In genomic region chr15:31419037-31419436, GRCm38 (mm10) we compare ENCODE assay signal across 9 mouse cellular contexts. TPM values are rescaled to one million over a fixed set of nuclear protein-coding genes. Genes with fewer than 3 reads are reported as not detected.
DNase-seq lines count a peak whose midpoint lies in the region; ATAC-seq and TF ChIP-seq lines count a peak whose summit lies in the region.
"Had no signal": no experiment of that assay in that cellular context is flagged by ENCODE, and none has a peak within 500 bp of the region (broad histone marks: within the 10 kb centered on the region; RNA-seq: fewer than 3 reads in every experiment).

No protein-coding gene starts in this region.

- TF ChIP-seq CTCF in heart, adult 2 months (IDR thresholded peaks at IDR 0.05): peak; percentile 81
- TF ChIP-seq CTCF in E14TG2a.4 (conservative IDR thresholded peaks at IDR 0.05; ENCODE audit: low read length): peak; percentile 77

- TF ChIP-seq EP300 in heart, adult 2 months (IDR thresholded peaks at IDR 0.05; ENCODE audit: insufficient read depth, low read depth, low read length): peak; percentile 80

- no peak for TF ChIP-seq POLR2A in heart, adult 2 months (IDR thresholded peaks at IDR 0.05; ENCODE audit: insufficient read depth, low read depth, low read length)

- peak overlapping the region; percentile 76 for H3K27ac ChIP-seq in heart, adult 2 months
- no peak overlapping the region for H3K27ac ChIP-seq in limb, embryonic 10.5 days
- 0 out of 2 replicates have a peak overlapping the region, but pooled peaks have one; percentile 3 for H3K27ac ChIP-seq in midbrain, embryonic 12.5 days (replicated peaks)
- H3K27ac ChIP-seq: limb, embryonic 15.5 days had no signal

- H3K9me3 ChIP-seq in E14TG2a.4 (ENCODE audit: low read length): no peaks in the 10 kb centered on the region
- no peaks in the 10 kb centered on the region for H3K9me3 ChIP-seq in limb, embryonic 10.5 days (replicated peaks)
- no peaks in the 10 kb centered on the region for H3K9me3 ChIP-seq in midbrain, embryonic 12.5 days
- H3K9me3 ChIP-seq: limb, embryonic 15.5 days had no signal

- no peaks in the 10 kb centered on the region for H3K36me3 ChIP-seq in heart, adult 2 months (ENCODE audit: control insufficient read depth, insufficient read depth, low read length)
- no peaks in the 10 kb centered on the region for H3K36me3 ChIP-seq in E14TG2a.4 (ENCODE audit: insufficient read depth, low read length)
- no peaks in the 10 kb centered on the region for H3K36me3 ChIP-seq in limb, embryonic 10.5 days
- no peaks in the 10 kb centered on the region for H3K36me3 ChIP-seq in midbrain, embryonic 12.5 days
- H3K36me3 ChIP-seq: limb, embryonic 15.5 days had no signal

- no peak overlapping the region for H3K4me2 ChIP-seq in midbrain, embryonic 12.5 days (replicated peaks)

- DNase-seq in heart, adult 2 months: peak; percentile 54 to 69
- DNase-seq in heart, adult 11 months: no peak
- DNase-seq in cerebellum, adult 9-11 months: peak; percentile 37
- peak; percentile 54 for DNase-seq in limb, embryonic 10.5 days (ENCODE audit: low spot score)
- DNase-seq in thymus, postnatal 25 days: peak; percentile 40
- no peak for DNase-seq in layer of hippocampus, adult 8-10 months (ENCODE audit: low spot score in 2 of 2)

- H3K79me2 ChIP-seq in heart, adult 2 months (replicated peaks; ENCODE audit: control insufficient read depth, insufficient read depth, low read length): no peaks in the 10 kb centered on the region

- H3K4me3 ChIP-seq in heart, adult 2 months: no peak overlapping the region
- peak overlapping the region; percentile 61 for H3K4me3 ChIP-seq in E14TG2a.4 (replicated peaks; ENCODE audit: low read length)
- H3K4me3 ChIP-seq in limb, embryonic 10.5 days: no peak overlapping the region; the same call in 1 of the 2 replicates
- no peak overlapping the region for H3K4me3 ChIP-seq in midbrain, embryonic 12.5 days

- no peaks in the 10 kb centered on the region for H3K27me3 ChIP-seq in heart, adult 2 months (ENCODE audit: control insufficient read depth, insufficient read depth, low read length)
- no peaks in the 10 kb centered on the region; the same call in 1 of the 2 replicates for H3K27me3 ChIP-seq in E14TG2a.4 (ENCODE audit: insufficient read depth, low read length)
- 0 out of 2 replicates have a peak, but pooled peaks cover 4% of the 10 kb centered on the region for H3K27me3 ChIP-seq in limb, embryonic 10.5 days (ENCODE audit: low read depth, poor library complexity, severe bottlenecking)
- no peaks in the 10 kb centered on the region for H3K27me3 ChIP-seq in midbrain, embryonic 12.5 days
- H3K27me3 ChIP-seq: limb, embryonic 15.5 days had no signal

- peaks cover 6% of the 10 kb centered on the region for H3K4me1 ChIP-seq in heart, adult 2 months (ENCODE audit: control insufficient read depth, insufficient read depth, low read length)
- peaks cover 46% of the 10 kb centered on the region for H3K4me1 ChIP-seq in E14TG2a.4 (replicated peaks; ENCODE audit: low read depth, low read length)
- H3K4me1 ChIP-seq in limb, embryonic 10.5 days: peaks cover 9% of the 10 kb centered on the region
- no peaks in the 10 kb centered on the region for H3K4me1 ChIP-seq in midbrain, embryonic 12.5 days

- intact Hi-C loops in heart, adult 2 months (cut with DNase I): loop anchor here (1.0 to 2.0 kb wide), 2 partner anchors 52 to 104 kb away; partner anchors contain the start of gene Ankrd33b

- ATAC-seq in midbrain, embryonic 12.5 days (ENCODE audit: low FRiP score, low read depth): no peak

- no peak overlapping the region for H3K9ac ChIP-seq in heart, adult 2 months (ENCODE audit: low read depth, low read length)
- no peak overlapping the region for H3K9ac ChIP-seq in midbrain, embryonic 12.5 days (replicated peaks)
- H3K9ac ChIP-seq: limb, embryonic 15.5 days had no signal

- 49% methylated on average over 9 of the region's 9 CpGs for WGBS in heart, adult 2 months
- WGBS in limb, embryonic 10.5 days: 34% methylated on average over 9 of the region's 9 CpGs
- WGBS in midbrain, embryonic 12.5 days: 41% methylated on average over 9 of the region's 9 CpGs

RNA-seq across cellular contexts. Expression of gene Ropn1l, which starts 34.5 kb away (rescaled TPM):
- total RNA-seq in heart, adult 2 months (2021): not detected
- 0.67 and 0.86 TPM in 2 replicates for polyA plus RNA-seq in heart, adult 2 months (2012; rRNA removed)
- polyA plus RNA-seq in limb, embryonic 10.5 days (2016; fragmentation: Nextera tagmentation; extraction: Ambion mirVana): 2.7 and 4.7 TPM in 2 replicates
- polyA plus RNA-seq in midbrain, embryonic 12.5 days (2016; fragmentation: Nextera tagmentation; extraction: Ambion mirVana): 1.9 and 2.0 TPM in 2 replicates
- 1 to 10 TPM in 2 of 4 experiments, under 1 TPM in 1, not detected in 1; 0.45 to 1.2 (median 1.2) TPM for total RNA-seq in layer of hippocampus, adult 8-10 months (2022)

RNA-seq across cellular contexts. Expression of gene Ankrd33b, which starts 51.5 kb away (rescaled TPM):
- total RNA-seq in heart, adult 2 months (2021): 10 to 100 TPM; 28.6 to 32.8 TPM
- polyA plus RNA-seq in heart, adult 2 months (2012; rRNA removed): 7.8 and 16.5 TPM in 2 replicates
- polyA plus RNA-seq in limb, embryonic 10.5 days (2016; fragmentation: Nextera tagmentation; extraction: Ambion mirVana): 0.25 and 0.39 TPM in 2 replicates
- 0.71 and 0.75 TPM in 2 replicates for polyA plus RNA-seq in midbrain, embryonic 12.5 days (2016; fragmentation: Nextera tagmentation; extraction: Ambion mirVana)
- total RNA-seq in layer of hippocampus, adult 8-10 months (2022): 10 to 100 TPM; 60.2 to 64.2 (median 61.8) TPM

Comparison
In these comparisons a context has a peak if more than half of its experiments do, and no peak if none do; other contexts are left out.
1. DNase-seq: peak in heart, adult 2 months (2 of 2), cerebellum, adult 9-11 months (single experiment), limb, embryonic 10.5 days (single experiment) and thymus, postnatal 25 days (single experiment); none in heart, adult 11 months (single experiment) and layer of hippocampus, adult 8-10 months (0 of 2).